Mouse (Mus musculus) lung, postnatal 36 days (tissue): ENCODE data around the gene Bloc1s1.

Experiments used
- DNase-seq: peaks from one replicate; pipeline ENCODE4 v3.0.0; 2022; ENCODE audit warnings: mixed read lengths

Gene Bloc1s1

DNA sequence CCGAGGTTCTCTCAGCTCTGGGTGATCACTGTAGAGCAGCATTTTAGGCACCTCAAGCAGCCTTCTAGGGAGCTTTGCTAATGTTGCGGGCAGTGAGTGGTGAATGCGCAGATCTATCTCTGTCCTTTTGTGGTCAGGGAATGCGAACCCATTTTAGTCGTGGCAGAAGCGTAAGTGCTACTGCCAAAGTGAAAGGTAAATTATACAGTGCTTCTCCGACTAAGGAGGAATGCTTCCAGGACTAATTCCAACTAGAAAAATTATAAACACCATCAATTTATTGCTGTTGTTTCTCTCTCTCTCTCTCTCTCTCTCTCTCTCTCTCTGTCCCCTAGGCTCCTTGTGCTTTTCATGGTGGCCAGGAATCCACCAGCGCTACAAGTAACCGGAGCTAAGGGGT is at the start of gene Bloc1s1:
Gene Bloc1s1, minus strand, starts transcription at position 101 of the 400 bp plus-strand sequence.
- no peak for DNase-seq

DNA sequence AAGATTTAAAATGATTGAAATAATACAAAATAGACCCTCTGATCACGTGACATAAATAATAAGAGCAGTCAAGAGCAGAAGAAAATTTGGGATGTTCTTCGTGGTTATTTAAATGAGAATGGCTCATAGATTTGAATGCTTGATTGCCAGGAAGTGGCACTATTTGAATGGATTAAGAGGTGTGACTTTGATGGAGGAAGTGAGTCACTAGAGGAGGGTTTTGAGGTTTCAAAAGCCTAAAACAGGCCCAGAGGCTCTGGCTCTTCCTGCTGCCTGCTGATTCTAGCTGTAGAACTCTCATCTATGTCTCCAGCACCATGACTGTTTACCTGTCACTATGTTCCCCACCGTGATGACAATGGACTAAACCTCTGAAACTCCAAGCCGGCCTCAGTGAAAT is 49.0 kb upstream of the Bloc1s1 start:
- no peak for DNase-seq

DNA sequence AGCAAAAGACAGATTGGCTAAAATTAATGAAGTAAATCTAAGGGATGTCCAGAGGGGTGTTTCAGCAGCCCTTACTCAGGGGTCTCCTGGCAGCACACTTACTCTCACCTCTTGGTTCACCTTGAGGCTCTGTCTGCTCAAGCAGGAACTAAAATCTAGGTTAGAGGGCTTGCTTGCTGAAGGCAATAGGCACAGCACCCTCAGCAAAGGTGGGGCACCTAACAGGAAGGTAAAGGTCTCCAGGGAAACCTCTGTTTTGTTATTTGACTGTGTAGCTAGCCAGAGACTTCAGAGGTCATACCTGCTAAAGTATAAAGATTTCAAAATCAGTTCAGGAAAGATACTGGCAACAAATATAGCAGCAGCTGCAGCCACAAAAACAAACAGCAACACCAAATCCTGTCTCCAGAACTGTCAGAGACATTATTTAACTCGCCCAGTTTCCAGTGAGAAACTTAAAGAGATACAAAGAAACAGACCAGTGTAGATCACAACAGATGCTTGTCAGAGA is 47.0 kb upstream of the Bloc1s1 start:
- peak; percentile 17 for DNase-seq

DNA sequence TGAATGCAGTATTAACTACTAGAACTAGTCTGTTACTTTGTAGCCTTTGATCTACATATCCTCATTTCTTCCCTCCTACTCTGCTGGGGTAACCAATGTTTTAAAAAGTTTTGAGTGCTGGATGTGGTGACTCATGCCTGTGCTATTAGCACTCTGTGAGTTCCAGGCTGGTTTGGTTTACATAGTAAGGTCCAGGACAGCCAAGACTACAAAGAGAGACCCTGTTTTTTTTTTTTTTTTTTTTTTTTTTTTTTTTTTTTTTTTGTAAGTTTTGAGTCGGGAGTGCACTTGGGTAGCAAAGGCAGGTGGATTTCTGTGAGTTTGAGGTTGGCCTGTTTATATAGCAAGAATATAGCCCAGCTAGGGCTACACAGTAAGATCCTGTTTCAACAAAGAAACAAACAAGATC is 44.5 kb upstream of the Bloc1s1 start:
- peak; percentile 54 for DNase-seq

DNA sequence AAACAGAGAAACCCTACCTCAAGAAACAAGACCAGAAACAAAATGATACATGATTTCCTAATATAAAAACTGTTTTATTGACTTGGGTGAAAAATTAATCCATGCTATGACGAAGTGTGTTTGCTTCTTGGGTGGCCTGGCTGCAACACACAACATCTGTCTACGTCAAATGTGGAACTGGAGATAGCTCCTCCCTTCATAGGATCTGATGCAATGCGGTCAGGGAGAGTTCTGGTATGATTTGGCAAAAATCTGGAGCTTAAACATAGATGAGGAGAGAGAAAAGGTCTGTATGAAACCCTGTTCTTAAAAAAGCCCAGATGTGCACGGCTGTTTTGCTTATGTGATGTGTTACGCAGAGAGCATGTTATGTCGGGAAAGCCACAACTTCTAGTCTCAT is 42.0 kb upstream of the Bloc1s1 start:
- DNase-seq: no peak

- no peak for DNase-seq
These were observed 41.1 kb upstream of the Bloc1s1 start for GRCm38 (mm10) chr10:128964961-128965360.

GRCm38 (mm10) chr10:128960590-128961584 is 37.1 kb upstream of the Bloc1s1 start, which contains the start of gene Mettl7b:
TSS of gene Mettl7b (minus strand) at chr10:128960988.
- no peak for DNase-seq

- no peak for DNase-seq
These were observed 36.3 kb upstream of the Bloc1s1 start for GRCm38 (mm10) chr10:128960142-128960541.

GRCm38 (mm10) chr10:128958340-128958739 is 34.5 kb upstream of the Bloc1s1 start:
- no peak for DNase-seq

DNA sequence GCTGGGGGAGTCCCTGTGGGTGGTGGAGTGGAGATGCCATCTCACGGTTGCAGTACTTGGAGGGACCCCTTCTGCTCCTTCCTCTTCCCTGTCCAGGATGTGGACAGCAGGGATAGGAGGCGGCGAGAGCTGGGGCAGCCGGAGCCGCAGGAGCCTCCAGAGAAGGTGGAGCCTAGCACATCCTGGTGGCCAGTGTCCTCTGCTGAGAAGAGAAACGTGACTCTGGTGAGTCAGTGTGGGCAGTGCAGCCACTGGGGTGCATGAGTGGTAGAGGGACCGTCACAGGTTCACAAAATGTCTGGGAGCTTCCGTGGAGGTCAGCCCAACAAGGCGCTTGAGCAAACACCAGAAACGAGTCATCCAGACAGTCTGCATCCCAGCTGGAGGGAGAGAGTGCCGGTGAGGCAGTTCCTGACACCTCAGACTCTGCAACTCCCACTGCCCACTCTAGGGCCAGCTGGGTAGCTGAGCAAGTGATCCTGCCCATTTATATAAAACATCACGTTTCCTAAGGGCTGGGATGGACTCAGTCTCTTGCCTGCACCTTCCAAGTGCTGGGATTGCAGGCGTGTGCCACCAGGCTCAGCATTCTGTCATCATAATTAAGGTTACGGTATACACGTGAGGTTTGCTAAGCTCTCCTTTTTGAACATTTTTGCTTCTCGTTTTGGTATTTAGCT is 26.5 kb upstream of the Bloc1s1 start:
- no peak for DNase-seq

DNA sequence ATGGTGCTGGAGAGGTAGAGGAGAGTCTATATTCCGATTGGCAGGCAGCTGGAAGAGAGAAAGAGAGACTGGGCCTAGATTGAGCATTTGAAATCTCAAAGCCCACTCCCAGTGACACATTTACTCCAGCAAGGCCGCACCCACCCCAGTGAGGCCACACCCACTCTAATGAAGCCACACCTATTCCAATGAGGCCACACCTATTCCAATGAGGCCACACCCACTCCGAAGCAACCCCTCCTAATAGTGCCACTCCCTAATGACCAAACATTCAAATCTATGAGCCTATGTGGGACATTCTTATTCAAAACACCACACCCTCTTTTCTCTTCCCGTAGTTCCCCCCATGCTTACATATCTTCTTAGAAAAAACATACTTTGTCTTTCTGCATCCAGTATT is 23.7 kb upstream of the Bloc1s1 start:
- DNase-seq: no peak

- peak; percentile 55 for DNase-seq
These were observed 21.8 kb upstream of the Bloc1s1 start for GRCm38 (mm10) chr10:128945675-128946074.

GRCm38 (mm10) chr10:128940475-128941061 is 16.7 kb upstream of the Bloc1s1 start:
- DNase-seq: no peak

DNA sequence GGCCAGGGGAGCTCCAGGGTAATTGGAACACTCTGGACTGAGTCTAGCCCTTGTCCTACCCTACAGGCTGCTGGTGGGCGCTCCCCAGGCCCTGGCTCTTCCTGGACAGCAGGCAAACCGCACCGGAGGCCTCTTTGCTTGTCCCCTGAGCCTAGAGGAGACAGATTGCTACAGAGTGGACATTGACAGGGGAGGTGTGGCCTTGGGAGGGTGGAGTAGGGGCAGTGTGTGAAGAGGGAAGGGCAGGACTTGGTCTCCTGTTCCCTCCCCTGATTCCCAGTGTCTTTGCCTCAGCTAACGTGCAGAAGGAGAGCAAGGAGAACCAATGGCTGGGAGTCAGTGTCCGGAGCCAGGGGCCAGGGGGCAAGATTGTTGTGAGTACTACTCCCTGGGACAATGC is 15.1 kb upstream of the Bloc1s1 start:
- peak; percentile 24 for DNase-seq

DNA sequence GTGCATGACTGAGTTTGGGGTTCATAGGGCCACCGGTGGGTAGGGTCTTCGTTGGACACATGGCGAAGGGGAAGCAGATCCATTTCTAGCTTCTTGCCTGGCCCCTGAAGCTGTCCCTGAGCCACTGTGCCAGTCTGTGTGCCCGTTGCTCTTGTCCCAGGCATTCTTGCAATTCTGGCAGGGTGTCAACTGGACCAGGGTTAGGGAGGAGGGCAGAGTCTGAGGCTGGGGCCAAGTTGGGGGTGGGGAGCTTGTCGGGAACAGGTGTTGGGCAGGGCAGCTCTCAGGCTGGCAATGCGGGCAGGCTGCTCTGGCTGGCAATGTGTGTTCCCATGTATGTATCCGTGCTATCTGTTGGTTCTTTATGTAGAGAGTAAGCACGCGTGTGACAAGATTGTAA is 14.6 kb upstream of the Bloc1s1 start:
- DNase-seq: peak; percentile 87

DNA sequence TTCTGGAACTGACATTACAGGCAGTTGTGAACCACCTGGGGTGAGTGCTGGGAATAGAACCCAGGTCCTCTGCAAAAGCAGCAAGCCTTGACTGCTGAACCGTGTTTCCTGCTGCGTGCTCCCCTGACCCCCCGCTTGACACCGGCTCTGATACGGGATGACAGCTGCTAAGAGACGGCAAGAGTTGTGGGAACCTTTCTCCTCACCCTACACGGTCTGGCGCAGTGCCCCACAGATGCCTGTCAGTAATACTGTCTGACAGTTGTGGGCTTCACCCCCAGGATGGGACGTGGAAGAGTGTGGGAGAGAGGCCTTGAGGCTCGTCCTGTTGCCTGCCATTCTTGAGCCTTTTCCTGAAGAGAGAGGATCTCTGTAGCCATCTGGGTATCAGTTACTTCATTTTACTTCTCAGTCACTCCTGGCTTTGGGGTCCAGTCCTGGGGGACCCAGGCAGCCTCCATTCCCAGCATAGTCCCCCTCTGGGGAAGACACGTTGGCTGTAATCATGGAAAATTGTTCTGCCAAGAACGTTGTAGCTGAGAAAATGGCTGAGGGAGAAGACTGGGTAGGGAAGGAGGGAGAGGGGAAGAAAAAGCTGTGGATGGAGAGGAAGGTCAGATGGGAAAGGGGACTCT is 14.0 kb upstream of the Bloc1s1 start:
- no peak for DNase-seq

GRCm38 (mm10) chr10:128935826-128936440 is 12.1 kb upstream of the Bloc1s1 start:
- DNase-seq: no peak

GRCm38 (mm10) chr10:128934997-128935787 is 11.4 kb upstream of the Bloc1s1 start:
- no peak for DNase-seq

- no peak for DNase-seq
These were observed 10.3 kb upstream of the Bloc1s1 start for GRCm38 (mm10) chr10:128933976-128934721.

GRCm38 (mm10) chr10:128933574-128933973 is 9.7 kb upstream of the Bloc1s1 start, which contains the start of gene Itga7:
TSS of gene Itga7 (plus strand) at chr10:128933818.
- no peak for DNase-seq

- no peak for DNase-seq
These were observed 7.6 kb upstream of the Bloc1s1 start for GRCm38 (mm10) chr10:128931441-128931840.
